Mouse (Mus musculus) mature B cell (primary cell): Measurements from ENCODE around the gene Hoxd9.

ENCODE experiments used
- in situ Hi-C: fragments of 300-500 bp; cut with MboI; formaldehyde crosslinking; loops from 2 replicates; pipeline ENCODE4 v1.14.3; 2019

Hoxd9 gene

GRCm38 (mm10) chr2:74731799-74732512 lies 34.4 kb downstream of the Hoxd9 start:
- in situ Hi-C loops, result no loop called here

GRCm38 (mm10) chr2:74732513-74733316 lies 35.2 kb downstream of the Hoxd9 start:
- in situ Hi-C loops, result no loop called here

GRCm38 (mm10) chr2:74733317-74733661 lies 35.8 kb downstream of the Hoxd9 start:
- in situ Hi-C loops, result no loop called here

GRCm38 (mm10) chr2:74733765-74734164 lies 36.2 kb downstream of the Hoxd9 start:
- in situ Hi-C loops, result no loop called here

GRCm38 (mm10) chr2:74734451-74734850 lies 36.9 kb downstream of the Hoxd9 start:
- in situ Hi-C loops, result no loop called here

- in situ Hi-C loops, result no loop called here
These were observed 37.7 kb downstream of the Hoxd9 start for GRCm38 (mm10) chr2:74734996-74735811.

GRCm38 (mm10) chr2:74735851-74736687 lies 38.5 kb downstream of the Hoxd9 start:
- in situ Hi-C loops, result no loop called here

GRCm38 (mm10) chr2:74736688-74737577 lies 39.4 kb downstream of the Hoxd9 start:
- in situ Hi-C loops, result no loop called here

GRCm38 (mm10) chr2:74737578-74738070 lies 40.1 kb downstream of the Hoxd9 start:
- in situ Hi-C loops, result no loop called here

GRCm38 (mm10) chr2:74738623-74739475 lies 41.3 kb downstream of the Hoxd9 start:
- in situ Hi-C loops, result no loop called here

GRCm38 (mm10) chr2:74739476-74739800 lies 41.9 kb downstream of the Hoxd9 start:
- in situ Hi-C loops, result no loop called here

GRCm38 (mm10) chr2:74739869-74740268 lies 42.3 kb downstream of the Hoxd9 start:
- in situ Hi-C loops, result no loop called here

- in situ Hi-C loops, result no loop called here
These were observed 43.0 kb downstream of the Hoxd9 start for GRCm38 (mm10) chr2:74740311-74741091.

- in situ Hi-C loops, result no loop called here
These were observed 43.9 kb downstream of the Hoxd9 start for GRCm38 (mm10) chr2:74741252-74741978.

- in situ Hi-C loops, result no loop called here
These were observed 44.4 kb downstream of the Hoxd9 start for GRCm38 (mm10) chr2:74741979-74742277.

- in situ Hi-C loops, result no loop called here
These were observed 48.2 kb downstream of the Hoxd9 start for GRCm38 (mm10) chr2:74745540-74746297.

GRCm38 (mm10) chr2:74746298-74746921 lies 48.9 kb downstream of the Hoxd9 start:
- in situ Hi-C loops, result no loop called here
